Mouse (Mus musculus): ENCODE results near the gene Zfpm1.

DNA sequence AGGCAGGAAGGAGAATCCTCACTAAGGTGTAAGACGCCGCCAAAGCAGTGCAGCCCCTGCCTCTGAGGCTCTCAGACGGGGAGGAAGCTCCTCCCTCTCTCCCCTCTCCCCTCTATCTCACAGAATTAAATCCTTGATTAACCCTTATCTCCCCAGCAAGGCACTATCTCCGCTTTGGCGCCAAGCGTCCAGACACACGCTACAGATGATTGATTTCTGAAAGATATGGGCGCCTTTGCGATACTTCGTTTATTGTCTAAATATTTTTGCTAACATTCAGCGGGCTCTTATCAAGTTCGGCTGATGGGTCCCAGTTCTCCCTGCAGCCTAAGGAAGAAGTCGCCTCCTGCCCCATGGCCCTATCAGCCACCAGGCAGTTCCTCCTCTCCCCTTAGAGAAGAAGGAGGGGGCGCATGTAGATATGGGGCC is 44.2 kb downstream of the Zfpm1 start:
- TF ChIP-seq CTCF (IDR thresholded peaks at IDR 0.05; ENCODE audit: extremely low read depth, insufficient read depth, low read length): no peak
- no peak for TF ChIP-seq POLR2A (IDR thresholded peaks at IDR 0.05; ENCODE audit: extremely low read depth, insufficient read depth, low read length)

All from cortical plate, adult 2 months (tissue).